Mouse (Mus musculus) forelimb bud, embryonic 11.5 days (tissue): ENCODE results near the gene Mpzl3.
"Not testable (repeated sequence)": the region's sequence is repeated elsewhere in the genome, so short reads cannot be mapped to it uniquely, and the experiment has no call there.

Experiments
- DNase-seq: peaks from one replicate; pipeline ENCODE4 v3.0.0-alpha.2; 2012; ENCODE audit warnings: low read depth, low spot score

Gene Mpzl3

DNA sequence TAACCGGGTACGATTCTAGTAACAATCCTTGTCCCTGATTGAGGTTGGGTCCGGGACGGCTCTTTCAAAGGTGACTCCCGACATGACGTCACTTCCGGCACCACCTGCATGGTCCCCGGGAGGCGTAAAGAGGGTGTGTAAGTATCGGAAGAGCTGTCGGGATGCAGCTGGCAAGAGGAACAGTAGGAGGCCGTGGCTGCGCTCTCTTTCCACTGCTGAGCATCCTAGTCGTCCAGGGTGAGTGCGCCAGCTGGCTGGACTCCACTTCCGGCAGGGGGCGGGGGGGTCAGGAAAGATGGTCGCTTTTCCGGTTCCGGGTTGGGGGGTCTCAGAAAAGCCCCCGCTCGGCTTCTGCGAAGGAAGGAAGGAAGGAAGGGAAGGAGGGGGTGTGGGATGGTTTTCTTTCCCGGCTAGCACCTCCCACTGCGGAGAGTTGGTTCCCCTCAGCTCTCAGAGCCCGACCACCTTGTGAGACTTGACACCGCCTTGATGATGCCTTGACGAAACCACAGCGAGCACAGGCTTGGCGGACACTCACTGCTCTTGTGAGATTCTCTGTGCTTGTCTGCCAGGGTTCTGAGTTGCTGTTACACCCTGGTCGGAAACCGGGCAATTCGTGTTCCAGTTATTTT, at the start of gene Mpzl3:
Gene Mpzl3 (plus strand): TSS at position 105 of the 632 bp plus-strand sequence.
- peak; percentile 93 for DNase-seq

DNA sequence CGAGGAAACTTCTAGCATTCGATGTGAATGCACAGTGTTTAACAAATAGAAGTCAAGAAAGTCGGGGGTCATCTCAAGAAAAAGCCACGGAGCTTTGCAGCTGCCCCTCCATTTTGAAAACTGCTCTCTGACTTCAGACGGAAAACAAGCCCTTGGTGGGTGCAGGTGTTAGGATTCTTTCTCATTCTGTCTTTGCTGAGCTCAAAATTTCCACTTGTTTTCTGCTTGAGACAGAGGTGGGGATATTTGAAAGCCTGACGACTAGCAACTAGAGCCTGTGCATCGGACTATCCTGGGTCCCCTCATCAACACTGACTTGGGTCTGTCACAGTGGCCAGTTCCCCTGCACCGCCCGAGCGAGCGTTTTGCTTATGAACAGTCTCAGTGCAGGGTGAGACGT, 47.6 kb upstream of the Mpzl3 start:
- DNase-seq, result no peak

DNA sequence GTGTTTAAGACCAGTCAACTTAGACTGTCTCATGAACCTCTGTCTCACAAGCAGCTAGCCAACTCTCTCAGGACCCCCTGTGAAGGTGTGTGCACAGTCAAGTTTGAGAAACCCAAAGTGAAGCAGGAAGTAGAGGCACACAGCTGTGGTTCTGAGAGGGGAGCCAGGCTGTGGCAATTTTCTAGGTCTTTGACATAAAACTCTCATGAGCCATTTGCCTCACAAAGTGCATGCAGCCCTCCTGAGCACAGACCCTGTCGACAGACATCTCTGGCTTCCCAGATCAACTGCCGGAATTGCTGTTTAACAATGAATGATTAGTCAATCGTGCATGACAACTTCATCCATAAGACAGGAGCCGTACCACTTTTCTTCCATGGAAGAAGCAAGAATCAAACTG, 46.6 kb upstream of the Mpzl3 start:
- no peak for DNase-seq

DNA sequence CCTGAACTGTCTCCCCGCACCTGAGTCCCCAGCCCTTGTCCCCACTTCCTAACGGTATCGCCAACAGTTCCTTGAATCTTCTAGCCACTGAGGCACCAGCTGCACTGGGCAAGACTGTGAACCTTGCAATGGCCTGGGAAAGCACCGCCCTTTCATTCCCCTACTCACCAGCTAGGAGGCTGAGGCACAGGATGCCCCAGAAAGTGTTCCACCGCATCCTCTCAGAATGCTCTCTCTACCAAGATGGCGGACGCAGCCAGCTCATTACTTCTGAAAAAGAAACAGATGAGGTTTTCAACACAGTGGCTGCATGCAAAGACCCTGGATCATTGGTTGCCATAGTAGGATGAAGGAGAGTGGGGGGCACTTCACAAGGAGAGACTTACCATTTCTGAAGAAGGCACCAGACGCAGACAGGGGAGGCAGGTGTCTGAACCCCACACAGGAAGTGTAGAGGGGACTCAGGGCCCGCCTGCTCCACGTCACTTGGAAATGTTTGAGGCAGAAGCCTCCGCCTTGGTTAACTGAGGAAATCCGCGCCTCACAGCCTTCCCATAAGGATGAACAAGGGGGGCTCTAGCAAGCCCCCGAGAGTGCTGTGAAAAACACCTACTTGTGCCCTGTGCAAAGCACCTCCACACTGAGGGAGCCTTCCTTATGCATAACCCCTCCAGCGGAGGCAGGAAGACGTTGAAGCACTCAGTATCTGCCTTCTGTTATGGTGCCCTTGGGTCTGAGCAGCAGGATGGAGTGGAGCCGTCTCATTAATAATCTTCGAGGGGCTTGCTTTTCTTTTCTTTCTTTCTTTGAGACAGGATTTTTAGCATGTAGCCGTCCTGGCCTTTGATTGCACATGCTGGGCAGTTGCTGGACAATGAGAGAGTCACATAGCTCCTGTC, 45.6 kb upstream of the Mpzl3 start, which contains the start of gene Cd3e:
Gene Cd3e (minus strand): TSS at position 448 of the 899 bp plus-strand sequence.
- DNase-seq, result no peak

DNA sequence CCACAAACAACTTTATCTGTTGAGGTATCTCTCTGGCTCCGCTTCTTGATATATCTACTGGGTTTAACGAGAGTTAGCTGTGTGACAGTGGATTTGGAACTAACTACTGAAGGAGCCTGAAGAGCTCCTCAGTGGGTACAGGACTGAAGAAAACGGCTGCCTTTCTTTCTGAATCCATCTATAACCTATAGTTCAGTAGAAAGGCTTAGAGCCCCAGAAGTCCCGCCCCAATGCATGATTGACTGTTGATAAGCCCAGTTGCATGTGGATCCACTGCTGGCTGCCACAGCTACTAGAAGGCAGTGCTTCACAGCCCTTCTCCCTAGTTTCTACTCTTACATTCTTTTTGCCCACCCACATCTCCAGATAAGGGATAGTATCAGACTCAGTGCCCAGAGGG, 44.5 kb upstream of the Mpzl3 start:
- no peak for DNase-seq

DNA sequence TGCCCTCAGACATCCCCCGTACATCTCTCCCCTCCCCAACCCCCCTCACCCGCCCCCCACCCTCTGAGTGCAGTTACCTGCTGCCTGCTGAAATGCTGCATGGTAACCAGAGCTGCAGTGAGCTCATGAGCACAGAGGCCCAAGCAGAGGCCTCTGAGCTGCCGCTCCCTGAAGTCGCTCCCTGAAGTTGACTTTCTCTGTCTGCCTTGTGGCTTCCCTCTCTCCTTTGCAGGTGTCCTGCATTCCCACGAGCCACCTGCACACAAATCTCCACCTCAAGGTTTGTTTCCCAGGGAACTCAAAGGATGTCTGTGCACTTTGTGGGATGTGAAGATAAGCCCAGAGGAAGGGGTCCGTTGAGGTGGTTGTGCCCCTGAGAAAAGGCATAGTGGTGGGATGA, 43.7 kb upstream of the Mpzl3 start:
- no peak for DNase-seq

DNA sequence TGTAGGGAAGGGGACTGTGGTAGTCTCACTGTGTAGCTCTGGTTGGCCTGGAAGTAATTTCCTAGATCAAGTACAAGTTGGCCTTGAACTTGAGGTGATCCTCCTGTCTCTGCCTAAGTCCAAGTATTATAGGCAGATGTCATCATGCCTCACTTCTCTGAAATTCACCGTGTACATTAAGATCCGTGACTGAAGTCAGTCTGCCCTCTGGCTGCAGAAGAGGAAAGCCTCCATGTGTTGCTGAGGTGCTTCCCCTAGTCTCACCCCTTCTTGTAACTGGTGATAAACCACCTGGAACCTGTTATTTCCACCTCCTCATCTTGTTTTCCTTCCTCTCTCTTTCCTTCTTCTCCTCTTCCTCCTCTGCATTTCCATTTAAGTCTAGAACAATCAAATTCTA, 40.1 kb upstream of the Mpzl3 start:
- DNase-seq, result no peak

DNA sequence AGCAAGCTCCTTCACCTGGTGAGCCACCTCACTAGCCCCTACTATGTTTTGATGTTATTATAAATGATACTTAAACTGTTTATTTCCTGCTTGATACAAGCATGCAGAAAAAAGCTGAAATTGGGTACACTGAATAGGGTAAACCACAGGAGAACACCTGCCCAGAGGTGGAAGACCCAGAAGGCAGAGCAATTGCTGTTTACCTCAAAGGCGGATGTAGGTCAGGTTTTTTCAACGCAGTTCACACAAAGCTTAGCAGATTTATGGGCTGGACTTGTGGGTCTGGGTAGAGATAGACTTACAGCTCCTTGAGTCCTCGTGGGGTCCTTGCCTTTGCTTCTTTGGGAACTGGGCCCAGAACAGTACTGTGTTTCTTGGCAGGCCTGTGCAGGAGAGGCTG, 39.1 kb upstream of the Mpzl3 start:
- no peak for DNase-seq

DNA sequence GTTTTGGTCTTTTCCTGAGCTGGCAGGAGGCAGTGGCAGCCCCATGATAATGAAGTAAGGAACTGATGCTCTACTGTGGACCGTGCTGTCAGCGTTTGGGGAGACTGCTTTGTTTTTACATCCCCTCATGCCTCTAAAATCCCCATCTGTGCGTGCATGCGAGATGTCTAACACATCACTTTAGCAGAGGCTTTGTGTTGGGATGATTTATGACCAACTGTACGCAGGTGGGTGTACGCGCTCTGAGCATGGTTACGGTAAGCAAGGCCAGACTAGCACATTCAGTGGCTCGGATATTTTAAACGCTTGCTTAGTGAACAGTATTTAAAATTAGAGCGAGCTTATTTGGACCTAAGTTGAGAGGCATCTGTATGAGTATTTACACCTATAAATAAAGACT, 37.0 kb upstream of the Mpzl3 start:
- peak; percentile 41 for DNase-seq

DNA sequence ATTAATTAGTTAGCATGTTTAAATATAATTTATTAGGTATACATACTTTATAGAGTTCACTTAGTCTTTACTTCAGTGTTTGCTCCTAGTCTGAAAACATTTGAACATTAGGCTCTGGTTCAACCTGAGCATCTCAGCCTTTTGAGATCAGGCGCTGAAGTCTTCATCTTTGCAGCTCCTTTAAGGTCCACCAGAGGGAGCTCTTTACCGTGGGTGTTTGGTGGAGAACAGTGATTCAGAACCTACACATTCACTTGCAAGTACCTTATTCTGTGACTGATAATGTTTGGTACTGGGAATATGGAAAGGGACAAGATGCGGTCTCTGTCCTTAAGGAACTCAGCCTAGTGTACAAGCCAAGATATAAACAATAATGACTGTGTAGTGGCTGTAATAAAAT, 32.2 kb upstream of the Mpzl3 start:
- peak; percentile 78 for DNase-seq

DNA sequence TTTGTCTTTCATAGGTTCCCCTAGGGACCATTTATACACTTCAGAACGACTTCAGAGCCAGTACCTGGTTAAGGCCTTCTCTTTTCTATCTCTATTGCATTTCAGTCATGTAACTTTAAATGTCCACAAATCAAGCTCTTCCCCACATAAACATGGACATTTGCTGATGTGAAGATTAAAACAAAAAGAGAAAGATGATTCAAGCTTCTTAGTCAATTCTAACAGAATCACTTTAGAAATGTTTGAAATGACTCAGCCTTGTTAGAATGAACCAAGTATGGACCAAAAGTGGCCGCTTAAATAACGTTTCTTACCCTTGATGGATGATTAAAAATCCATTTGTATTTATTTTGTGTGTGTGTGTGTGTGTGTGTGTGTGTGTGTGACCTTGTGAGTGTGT, 31.3 kb upstream of the Mpzl3 start:
- DNase-seq, result no peak

DNA sequence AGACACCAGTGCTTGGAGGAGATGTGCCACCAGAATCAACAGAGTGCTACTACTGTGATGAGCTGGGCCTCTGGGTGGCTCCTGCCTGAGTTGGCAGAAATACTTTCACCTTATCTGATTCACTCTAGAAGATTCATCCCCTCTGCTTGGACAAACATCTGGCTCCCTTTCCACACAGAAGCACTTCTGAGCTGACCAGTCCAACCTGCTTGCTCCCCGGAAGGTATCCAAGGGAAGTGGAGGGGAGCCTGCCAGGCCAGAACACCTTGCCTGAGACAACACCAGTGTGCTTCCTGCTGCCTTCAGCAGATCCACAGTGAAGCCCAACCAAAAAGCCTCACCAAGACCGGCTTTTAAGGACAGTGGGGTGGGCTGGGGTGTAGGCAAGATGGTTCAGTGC, 30.8 kb upstream of the Mpzl3 start:
- no peak for DNase-seq

DNA sequence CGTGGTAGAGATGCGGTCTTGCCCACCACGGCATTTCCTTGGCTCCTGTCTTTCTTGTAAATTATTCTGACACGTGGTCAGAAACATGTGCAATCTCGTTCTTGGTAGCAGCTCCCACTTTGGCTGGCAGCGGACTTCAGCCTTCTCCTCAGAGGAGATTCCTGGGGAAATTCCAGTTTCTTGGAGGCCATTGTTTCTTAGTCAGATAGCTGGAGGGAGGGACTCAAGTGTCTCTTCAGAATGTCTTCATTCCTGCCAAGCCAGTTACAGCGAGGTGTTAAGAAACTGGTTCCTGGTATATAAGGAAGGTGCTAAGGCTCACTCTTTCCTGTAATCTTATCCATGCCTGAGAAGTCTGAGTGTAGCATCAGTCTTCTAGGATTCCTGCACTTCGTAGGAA, 27.6 kb upstream of the Mpzl3 start:
- no peak for DNase-seq

DNA sequence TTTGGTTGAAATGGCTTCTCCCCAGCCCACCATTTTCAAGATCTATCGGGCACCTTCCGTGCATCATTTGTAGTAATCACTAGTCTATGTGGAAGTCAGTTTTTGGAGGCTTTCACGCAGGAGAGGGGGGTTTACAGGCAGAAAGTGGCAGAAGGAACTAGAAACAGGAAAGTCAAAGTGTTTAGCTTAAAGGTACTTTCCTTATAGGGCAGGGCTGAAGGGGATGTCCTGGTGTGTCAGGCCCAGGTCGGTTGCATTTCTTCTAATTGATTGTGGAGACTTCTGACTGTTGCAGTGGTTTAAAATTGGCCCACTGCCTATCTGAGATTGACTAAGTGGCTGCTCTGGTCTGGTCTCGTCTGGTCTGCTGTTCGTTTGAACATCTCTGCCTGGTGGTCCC, 24.6 kb upstream of the Mpzl3 start:
- no peak for DNase-seq

DNA sequence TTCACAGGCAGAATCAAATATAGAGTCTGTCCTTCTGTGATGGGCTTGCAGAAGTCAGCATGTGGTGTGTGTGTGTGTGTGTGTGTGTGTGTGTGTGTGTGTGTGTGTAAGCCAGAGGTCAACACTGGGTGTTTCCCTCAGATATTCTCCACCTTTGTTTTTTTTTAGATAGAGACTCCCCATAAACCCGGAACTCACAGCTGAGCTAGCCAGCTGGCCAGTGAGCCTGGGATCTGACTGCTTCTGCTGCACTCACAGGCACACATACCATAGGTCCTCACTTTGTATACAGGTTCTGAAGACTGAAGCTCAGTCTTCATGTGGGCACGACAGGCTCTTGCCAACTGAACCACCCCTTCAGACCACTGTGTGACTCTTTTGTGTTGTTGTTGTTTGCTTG, 22.7 kb upstream of the Mpzl3 start:
- DNase-seq, result no peak

DNA sequence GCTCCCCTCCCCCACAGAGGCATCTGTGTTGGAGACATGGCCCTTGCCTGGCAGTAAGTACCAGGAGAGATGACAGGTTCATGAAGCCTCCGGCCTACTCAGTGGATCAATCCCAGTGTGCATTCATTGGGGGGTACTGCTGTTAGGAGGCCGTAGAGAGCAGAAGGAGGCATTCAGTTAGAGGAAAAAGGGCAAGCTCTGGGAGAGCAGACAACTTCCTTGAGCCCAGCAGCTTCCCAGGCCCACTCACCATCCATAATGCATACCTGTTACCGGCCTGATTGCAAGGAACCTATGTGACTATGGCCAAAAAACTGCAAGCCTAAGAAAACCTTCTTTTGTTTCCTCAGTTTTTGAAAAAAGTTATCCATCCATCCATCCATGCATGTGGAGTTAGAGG, 20.5 kb upstream of the Mpzl3 start:
- no peak for DNase-seq

DNA sequence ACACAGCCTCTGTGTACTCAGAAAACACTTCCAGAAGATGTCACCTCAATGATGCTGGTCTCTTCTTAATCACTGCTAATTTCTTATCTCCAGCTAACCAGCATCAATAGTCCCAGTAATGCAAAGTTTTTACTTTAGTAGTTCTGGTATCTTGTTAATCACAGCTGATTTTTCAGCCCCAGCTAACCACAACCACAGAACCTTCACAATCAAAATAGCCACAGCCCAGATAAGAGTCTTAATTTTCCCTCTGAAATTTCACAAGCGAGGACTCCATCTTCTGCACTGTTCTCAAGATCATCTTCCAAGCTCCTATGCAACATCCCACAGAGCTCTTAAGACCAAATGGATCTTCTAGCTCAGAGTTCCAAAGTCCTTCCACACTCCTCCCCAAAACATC, 17.2 kb upstream of the Mpzl3 start:
- DNase-seq, result not testable (repeated sequence)

DNA sequence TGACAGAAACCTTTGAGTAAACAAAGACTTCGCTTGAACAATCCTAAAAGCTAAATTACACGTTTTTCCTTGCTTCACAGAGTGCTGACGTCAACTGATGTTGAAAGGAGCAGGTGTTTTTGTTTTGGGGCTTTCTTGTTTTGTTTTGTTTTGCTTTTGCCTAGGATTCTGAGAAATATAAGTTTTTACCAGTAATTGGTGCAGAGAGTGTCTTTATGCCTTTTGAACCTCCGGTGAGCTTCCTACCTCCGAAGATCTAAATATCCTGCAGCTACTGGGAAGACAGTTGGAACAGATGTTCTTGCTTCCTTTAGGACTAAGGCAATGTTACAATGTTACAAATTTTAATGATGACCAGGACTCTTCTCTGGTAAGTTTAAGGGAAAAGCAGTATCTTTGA, 15.5 kb upstream of the Mpzl3 start, which contains the start of gene Mpzl2:
Gene Mpzl2 (plus strand): TSS at position 301 of the 400 bp plus-strand sequence.
- DNase-seq, result no peak

DNA sequence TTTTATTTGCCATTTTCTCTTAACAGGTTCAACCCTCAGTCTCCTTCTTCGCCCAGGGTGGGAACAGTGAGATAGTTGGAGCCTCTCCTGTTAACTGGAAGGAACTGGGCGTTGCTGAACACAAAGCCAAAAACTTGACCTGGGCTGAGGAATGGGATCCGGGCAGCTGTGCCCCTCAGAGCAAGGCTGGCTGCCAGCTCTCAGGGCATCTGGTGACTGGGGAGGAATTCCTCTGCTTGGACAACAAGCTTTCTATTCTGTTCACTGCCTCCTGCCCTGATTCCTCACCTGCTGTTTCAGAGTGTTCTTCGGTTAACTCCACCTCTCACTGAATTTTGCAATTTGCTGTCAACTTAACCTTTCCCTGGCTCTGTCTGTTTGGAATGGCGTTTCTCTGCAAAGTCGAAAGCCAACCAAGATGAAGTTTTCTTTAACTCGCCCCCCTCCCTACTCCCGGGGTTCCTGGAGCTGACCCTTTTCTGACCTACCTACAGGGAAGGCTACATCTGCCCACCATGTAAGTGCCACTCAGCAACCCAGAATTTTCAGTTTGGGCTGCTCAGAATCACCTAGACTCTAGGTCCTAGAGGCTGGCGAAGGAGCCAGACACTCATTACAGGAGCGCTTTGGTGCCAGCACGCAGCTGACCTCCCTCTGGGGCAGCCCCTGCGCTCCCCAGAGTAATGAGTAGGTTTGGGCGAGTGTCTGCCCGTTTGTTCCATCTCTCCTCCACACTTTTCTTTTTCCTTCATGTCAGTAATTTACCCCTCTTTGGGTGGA, 14.7 kb upstream of the Mpzl3 start:
- no peak for DNase-seq

DNA sequence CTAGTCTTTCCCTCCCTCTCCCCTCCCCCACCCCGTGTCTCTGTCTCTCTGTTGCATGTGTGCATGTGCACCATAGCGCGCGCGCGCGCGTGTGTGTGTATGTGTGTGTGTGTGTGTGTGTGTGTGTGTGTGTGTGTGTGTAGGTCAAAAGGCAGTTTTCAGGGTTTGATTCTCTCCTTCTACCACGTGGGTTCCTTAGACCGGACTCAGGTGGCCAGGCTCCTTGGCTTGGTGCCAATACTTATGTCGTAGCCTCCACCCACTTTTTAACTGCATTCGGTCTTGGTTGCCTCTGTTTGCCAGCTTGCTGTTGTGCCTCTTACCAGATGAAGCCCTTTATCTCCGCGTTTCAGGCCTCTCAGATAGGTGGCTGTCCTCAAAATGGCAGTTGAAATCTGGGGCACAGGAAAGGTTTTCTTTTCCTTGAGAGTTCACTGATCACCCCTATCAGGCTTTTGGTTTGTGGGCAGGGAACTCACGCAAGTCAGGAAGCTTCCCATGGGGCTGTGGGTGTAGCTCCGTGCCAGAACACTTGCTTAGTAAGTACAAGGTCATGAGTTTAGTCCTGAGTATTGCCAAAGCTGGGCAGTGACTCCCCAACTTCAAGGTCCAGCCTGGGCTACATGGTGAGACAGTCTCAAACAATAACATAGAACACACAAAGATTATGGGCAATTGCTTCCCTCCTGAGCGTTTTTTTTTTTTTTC, 13.7 kb upstream of the Mpzl3 start:
- peak; percentile 36 for DNase-seq

DNA sequence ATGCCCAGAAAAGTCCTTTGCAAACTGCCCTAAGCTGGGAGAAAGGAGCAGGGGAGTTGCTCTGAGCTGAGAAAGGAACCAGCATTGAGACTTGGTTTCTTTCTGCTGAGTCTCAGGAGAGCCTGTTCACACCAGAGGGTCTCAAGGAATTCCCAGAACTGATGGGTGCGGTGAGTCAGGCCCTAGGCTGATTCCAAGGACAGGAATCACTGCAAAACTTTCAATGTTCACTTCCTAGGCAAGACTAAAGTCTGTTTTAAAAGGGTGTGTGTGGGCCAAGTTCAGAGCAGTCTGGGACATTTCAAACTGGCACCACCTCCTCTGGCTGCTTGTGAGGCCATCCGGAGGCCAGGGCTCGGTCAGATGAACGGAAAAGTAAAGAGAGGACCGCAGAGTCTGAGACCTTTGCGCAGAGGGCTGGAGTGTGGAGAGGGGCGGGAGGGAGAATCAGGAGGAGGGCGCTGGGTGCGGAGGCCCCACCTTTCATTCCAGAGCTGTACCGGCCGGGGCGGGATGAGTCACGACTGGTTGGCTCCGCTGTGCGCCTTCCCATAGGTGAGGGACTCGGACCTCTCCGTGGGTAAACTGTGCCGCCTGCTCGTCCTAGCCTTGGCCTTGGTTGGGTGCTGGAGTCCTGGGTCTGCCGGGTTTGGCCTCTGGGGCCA, 12.8 kb upstream of the Mpzl3 start:
- DNase-seq, result peak; percentile 28
